Mouse (Mus musculus): ENCODE results near the gene Cxcl12. TPM values are rescaled to one million over a fixed set of nuclear protein-coding genes. Genes with fewer than 3 reads are reported as not detected.

The Cxcl12 gene
- polyA plus RNA-seq, 1 experiment from 2014 or later = 141 TPM

DNA sequence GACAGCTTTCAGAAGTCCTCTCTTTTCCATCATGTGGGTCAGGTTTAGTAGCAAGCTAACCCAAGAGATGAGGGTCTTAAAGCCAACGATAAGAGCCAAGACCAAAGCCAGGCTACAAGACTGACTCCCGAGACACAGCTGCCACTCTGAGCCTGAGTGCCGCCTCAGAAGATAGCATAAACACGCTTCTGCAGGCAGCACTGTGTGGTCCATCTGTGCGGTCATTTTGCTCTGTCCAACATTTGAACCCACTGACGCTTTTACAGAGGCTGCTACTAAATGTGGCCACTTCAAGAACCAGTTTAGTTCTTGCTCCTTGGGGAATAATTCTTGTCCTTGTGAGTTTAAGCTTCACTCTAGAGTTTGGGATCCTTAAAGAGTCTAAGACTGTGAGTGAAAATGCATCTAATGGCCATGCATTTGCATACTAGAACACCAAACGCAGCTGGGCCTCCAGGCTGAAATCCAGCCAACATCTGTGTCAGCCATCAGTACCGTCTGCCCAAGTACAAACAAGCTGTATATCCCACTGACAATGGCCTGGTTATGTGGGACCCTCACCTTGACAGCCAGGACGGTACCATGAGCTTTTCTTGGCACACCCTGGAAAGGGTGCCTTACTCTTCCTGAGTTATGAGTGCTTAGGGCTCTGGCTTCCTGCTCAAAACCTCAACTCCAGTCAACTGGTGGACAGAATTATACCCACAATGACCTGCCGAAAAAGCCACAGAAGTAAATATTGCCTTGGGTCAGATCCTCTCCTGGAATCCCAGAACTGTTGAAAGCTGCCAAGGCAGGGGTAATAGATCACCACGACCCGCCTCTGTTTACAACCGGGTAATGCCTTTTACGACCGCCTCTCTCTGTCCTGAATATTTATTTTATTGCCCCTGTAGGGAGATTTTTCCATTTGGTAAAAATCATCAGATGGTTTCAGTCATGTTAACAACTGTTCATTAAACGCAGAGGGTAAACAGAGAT lies 8.3 kb upstream of the Cxcl12 start:
- peaks cover 26% of the 10 kb centered on the region for H3K4me1 ChIP-seq
- peak; percentile 11; the same call in 1 of the 2 replicates for ATAC-seq (ENCODE audit: low FRiP score, low read depth)
- H3K4me3 ChIP-seq = no peak overlapping the region
- H3K36me3 ChIP-seq = no peaks in the 10 kb centered on the region
- peaks cover 29% of the 10 kb centered on the region for H3K27me3 ChIP-seq
- no peak overlapping the region for H3K4me2 ChIP-seq (replicated peaks)
- H3K9ac ChIP-seq = no peak overlapping the region
- no peaks in the 10 kb centered on the region for H3K9me3 ChIP-seq
- 18% methylated on average over 16 of the region's 16 CpGs for WGBS
- 0 out of 2 replicates have a peak overlapping the region, but pooled peaks have one; percentile 22 for H3K27ac ChIP-seq

DNA sequence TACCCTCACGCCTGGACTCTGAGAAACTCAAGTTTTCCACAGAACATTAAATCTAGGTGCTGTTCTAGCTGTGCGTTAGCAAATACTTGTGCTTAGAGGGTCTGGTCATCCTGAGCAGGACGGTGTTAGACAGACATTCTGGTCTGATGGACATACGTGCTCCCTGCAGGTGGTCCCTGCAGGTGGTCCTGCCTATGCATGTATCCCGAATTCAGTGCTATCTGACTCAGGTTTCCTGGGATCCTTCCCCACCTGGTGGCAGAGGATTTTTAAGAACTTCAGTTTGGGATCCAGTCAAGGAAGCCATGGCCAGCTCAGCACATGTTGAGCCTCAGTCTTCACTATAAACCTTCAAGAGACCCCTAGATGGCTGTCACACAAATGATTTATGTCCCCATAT lies 4.8 kb upstream of the Cxcl12 start:
- Histone ChIP-seq H3K4me1 (peaks cover 39% of the 10 kb centered on the region), H3K9me3 (no peaks in the 10 kb centered on the region), H3K27me3 (peaks cover 41% of the 10 kb centered on the region), H3K4me2 (replicated peaks) (no peak overlapping the region), H3K27ac (no peak overlapping the region), H3K4me3 (no peak overlapping the region), H3K36me3 (no peaks in the 10 kb centered on the region), H3K9ac (no peak overlapping the region)
- WGBS = 72% methylated on average over 5 of the region's 5 CpGs
- ATAC-seq (ENCODE audit: low FRiP score, low read depth) = no peak

DNA sequence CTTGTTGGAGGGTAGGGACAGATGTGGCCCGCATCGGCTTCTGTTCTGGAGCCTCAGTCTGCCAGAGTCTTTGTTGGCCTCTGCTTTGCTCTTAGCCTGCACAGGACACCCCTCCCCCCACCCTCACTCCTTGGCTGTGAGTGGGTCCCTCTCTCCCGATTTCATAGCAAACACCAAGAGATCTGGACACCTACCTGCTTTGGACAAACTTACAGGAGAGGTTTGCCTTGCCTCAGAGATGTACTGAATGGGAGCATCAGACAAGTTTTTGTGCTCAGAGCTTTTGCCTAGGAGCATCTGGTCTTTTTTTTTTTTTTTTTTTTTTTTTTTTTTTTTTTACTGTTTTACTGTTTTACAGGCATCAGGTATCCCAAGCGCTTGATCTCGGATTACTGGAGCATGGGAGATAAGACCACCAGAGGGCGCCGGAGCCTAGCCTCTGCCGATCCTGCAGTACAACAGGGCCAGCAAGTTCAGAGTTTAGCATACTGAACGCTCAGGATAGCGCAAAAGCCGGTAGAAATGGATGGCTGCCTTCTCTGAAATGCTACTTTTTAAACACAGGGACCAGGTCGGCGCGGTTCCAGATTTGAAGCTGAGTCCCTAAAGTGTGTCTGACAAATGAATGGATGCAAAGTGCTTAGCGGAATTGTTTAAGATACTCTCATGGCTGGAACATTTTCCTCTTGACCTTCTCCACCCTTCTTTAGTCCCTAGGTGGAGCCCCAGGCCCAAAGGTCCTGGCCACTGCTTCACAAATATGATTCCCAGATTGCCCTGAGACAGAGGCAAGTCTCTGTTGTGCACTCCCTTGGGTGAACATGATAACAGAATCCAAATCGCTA lies 1.5 kb upstream of the Cxcl12 start:
- peak overlapping the region; percentile 76; the same call in 1 of the 2 replicates for H3K4me3 ChIP-seq
- H3K4me1 ChIP-seq = peaks cover 40% of the 10 kb centered on the region
- WGBS = under 1% methylated on average over 16 of the region's 16 CpGs
- no peak overlapping the region for H3K27ac ChIP-seq
- H3K36me3 ChIP-seq = 0 out of 2 replicates have a peak, but pooled peaks cover 3% of the 10 kb centered on the region
- H3K9me3 ChIP-seq = no peaks in the 10 kb centered on the region
- peaks cover 58% of the 10 kb centered on the region for H3K27me3 ChIP-seq
- peak; percentile 79; the same call in 1 of the 2 replicates for ATAC-seq (ENCODE audit: low FRiP score, low read depth)
- H3K4me2 ChIP-seq (replicated peaks) = peak overlapping the region; percentile 91
- H3K9ac ChIP-seq = no peak overlapping the region

DNA sequence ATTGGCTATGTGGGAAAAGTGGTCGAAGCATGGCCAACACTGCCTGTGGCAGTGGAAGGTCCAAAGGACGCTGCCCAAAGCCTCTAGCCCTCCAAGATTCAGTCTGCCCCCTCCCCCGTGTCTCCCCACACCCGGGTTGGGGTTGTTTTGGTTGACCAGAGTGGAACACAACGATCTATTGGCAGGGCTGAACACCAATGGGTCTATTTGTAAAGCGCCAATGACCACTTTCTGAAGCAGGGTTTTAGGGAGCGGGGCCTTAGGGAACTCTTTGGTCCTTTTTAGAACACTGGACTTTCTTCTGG lies 957 bp upstream of the Cxcl12 start:
- WGBS = 14% methylated on average over 7 of the region's 7 CpGs
- peak overlapping the region; percentile 91 for H3K4me2 ChIP-seq (replicated peaks)
- ATAC-seq (ENCODE audit: low FRiP score, low read depth) = no peak
- H3K27ac ChIP-seq = no peak overlapping the region
- peaks cover 9% of the 10 kb centered on the region; the same call in 1 of the 2 replicates for H3K36me3 ChIP-seq
- no peaks in the 10 kb centered on the region for H3K9me3 ChIP-seq
- peak overlapping the region; percentile 76; the same call in 1 of the 2 replicates for H3K4me3 ChIP-seq
- H3K9ac ChIP-seq = no peak overlapping the region
- H3K4me1 ChIP-seq = peaks cover 40% of the 10 kb centered on the region
- H3K27me3 ChIP-seq = peaks cover 58% of the 10 kb centered on the region

DNA sequence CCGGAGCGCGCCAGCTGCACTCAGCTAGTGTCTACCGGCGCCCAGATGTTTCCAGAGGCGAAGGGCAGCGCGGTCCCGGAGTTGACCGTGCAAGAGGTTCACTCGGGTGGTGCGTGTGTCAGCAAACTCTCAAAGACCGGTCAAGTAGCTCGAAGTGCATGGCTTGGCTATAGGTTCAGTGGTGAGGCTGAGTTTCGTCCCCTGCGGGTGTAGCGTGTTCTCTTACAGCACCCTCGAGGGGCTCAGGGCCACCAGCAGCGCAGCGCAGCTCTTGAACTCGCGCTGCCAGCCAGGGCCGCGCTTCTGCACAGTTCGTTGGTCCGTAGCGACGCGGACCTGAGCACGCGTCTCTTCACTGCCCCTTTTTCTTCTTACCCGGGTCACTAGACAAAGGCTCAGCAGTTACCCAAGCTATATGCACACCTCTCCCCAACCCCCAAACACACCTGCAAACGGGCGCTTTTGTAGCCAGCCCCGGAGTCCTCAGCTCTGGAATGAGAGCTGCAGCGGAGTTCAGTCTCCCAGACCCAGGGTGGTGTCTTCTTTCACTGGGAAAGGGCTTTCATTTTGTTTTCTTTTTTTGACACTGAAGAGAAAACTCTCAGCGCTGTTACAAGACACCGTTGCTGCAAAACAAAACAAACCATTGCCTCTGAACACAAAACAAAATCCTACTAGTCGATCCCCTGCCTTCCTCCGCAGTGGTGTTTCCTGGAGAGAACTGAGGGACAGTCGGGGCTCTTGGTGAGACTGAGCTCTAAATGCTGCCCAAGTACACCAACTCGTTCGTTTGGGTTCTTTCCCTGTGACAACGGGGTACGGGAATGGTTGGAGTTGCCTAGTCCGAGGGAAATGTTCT lies 945 bp downstream of the Cxcl12 start:
- no peak for ATAC-seq (ENCODE audit: low FRiP score, low read depth)
- H3K4me3 ChIP-seq = peak overlapping the region; percentile 76
- whole genome bisulfite sequencing = under 1% methylated on average over 46 of the region's 46 CpGs
- peak overlapping the region; percentile 91 for H3K4me2 ChIP-seq (replicated peaks)
- H3K27me3 ChIP-seq = peaks cover 61% of the 10 kb centered on the region
- H3K9ac ChIP-seq = peak overlapping the region; percentile 86
- H3K36me3 ChIP-seq = peaks cover 11% of the 10 kb centered on the region; the same call in 1 of the 2 replicates
- H3K27ac ChIP-seq = peak overlapping the region; percentile 58; the same call in 1 of the 2 replicates
- H3K4me1 ChIP-seq = peaks cover 48% of the 10 kb centered on the region
- no peaks in the 10 kb centered on the region for H3K9me3 ChIP-seq

DNA sequence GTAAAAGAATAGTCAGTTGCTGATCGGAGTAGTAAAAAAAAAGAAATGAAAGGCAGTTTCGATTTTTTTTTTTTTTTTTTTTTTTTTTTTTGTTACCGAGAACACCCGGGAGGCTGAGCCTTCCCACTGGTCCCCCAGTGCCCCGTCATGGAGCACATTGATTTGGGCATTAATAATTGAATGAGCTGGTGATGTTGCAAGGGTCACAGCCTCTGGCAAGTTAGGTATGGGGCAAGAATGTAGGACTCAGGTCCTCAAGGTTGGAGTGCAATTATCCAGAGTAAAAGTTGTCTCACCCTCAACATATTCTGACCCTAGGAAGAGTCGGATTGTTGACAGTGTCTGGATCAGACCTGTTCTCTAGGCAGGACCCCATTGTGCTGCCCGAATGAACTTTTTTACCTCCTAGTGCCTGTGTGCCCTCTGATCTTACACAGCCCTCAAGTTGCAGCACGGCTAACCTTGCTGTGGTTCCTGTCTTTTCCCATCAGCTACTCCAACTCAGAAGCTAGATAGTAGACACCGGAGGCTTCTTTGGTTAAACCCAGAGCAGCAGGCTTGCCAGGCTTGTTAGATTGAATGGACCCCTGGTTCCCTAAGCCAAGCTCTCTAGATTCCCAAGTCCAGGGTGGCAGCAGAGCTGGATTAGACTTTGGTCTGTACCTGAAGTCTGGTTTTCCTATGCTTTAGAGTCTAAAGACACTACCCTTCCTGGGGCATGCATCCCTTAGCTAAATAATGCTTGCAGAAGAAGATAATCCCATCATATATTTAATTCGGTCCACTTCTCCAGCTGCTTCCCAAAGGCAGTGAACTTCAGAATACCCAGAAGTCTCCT lies 1.8 kb downstream of the Cxcl12 start:
- H3K4me2 ChIP-seq (replicated peaks) = peak overlapping the region; percentile 91
- ATAC-seq (ENCODE audit: low FRiP score, low read depth) = no peak
- no peaks in the 10 kb centered on the region for H3K9me3 ChIP-seq
- H3K27ac ChIP-seq = no peak overlapping the region
- H3K9ac ChIP-seq = peak overlapping the region; percentile 86
- peaks cover 14% of the 10 kb centered on the region; the same call in 1 of the 2 replicates for H3K36me3 ChIP-seq
- peaks cover 52% of the 10 kb centered on the region for H3K4me1 ChIP-seq
- H3K27me3 ChIP-seq = peaks cover 61% of the 10 kb centered on the region
- H3K4me3 ChIP-seq = peak overlapping the region; percentile 76
- 25% methylated on average over 10 of the region's 10 CpGs for WGBS

DNA sequence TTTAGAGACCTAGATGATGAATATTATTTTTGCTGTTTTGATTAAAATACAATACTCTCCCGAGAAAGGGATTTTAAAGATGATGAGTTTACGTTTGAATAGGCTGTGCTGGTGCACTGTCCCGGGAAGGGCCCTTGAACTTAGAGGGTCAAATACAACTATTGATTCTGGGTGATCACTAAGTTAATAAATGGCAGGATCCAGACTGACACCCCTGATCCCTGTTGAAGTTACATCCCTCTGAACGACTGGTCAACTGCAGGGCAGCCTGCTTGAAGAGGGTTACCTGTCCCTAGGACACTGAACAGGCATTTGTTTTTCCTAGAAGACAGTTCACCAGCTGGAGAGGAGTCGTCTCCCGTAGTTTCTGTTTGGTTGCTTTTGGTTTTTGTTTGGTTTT lies 4.0 kb downstream of the Cxcl12 start:
- Histone ChIP-seq H3K36me3 (peaks cover 34% of the 10 kb centered on the region), H3K4me1 (peaks cover 49% of the 10 kb centered on the region), H3K27ac (no peak overlapping the region), H3K4me3 (no peak overlapping the region), H3K27me3 (peaks cover 61% of the 10 kb centered on the region), H3K9ac (no peak overlapping the region), H3K9me3 (no peaks in the 10 kb centered on the region), H3K4me2 (replicated peaks) (no peak overlapping the region)
- no peak for ATAC-seq (ENCODE audit: low FRiP score, low read depth)
- 79% methylated on average over 6 of the region's 6 CpGs for WGBS

DNA sequence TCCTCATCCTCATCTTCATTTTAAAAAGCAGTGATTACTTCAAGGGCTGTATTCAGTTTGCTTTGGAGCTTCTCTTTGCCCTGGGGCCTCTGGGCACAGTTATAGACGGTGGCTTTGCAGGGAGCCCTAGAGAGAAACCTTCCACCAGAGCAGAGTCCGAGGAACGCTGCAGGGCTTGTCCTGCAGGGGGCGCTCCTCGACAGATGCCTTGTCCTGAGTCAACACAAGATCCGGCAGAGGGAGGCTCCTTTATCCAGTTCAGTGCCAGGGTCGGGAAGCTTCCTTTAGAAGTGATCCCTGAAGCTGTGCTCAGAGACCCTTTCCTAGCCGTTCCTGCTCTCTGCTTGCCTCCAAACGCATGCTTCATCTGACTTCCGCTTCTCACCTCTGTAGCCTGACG lies 5.5 kb downstream of the Cxcl12 start:
- peak; percentile 37; the same call in 1 of the 2 replicates for ATAC-seq (ENCODE audit: low FRiP score, low read depth)
- H3K4me2 ChIP-seq (replicated peaks) = 0 out of 2 replicates have a peak overlapping the region, but pooled peaks have one; percentile 23
- no peak overlapping the region for H3K9ac ChIP-seq
- WGBS = 17% methylated on average over 11 of the region's 11 CpGs
- H3K9me3 ChIP-seq = no peaks in the 10 kb centered on the region
- peaks cover 40% of the 10 kb centered on the region for H3K4me1 ChIP-seq
- no peak overlapping the region for H3K27ac ChIP-seq
- H3K4me3 ChIP-seq = no peak overlapping the region
- peaks cover 49% of the 10 kb centered on the region for H3K36me3 ChIP-seq
- H3K27me3 ChIP-seq = peaks cover 64% of the 10 kb centered on the region

DNA sequence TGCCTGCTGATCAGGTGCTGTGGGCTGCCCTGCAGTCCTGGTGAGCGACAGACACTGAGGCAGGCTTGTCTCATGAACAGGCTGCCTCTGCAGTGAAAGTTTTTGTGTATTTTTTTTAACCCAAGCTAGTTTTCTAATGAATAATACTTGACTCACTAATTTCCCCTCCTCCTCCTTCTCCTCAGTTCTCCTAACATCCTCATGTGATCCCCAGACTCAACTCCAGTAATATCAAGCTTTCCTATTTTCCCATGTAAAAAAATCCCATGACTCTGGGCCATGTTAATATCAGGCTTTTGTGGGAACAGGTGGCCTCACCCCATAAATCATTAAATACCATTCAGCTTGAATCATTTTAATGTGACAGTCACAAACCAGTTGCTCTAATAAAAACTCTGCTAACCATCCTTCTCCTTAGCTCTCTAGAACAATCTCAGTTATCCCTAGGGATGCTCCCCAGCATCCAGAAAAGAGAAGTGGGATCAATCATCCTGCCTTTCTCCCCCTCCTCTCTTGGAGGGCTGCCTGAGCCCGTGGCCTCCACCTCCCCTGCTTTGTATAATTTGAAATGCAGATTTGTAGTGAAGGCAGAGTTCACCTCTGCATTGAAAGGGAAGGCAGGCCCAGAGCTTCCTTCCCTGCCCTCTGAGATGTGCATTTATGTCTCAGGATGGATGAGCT lies 6.9 kb downstream of the Cxcl12 start:
- H3K27me3 ChIP-seq = peaks cover 72% of the 10 kb centered on the region
- H3K4me3 ChIP-seq = no peak overlapping the region
- no peak overlapping the region for H3K27ac ChIP-seq
- peaks cover 30% of the 10 kb centered on the region for H3K4me1 ChIP-seq
- H3K9me3 ChIP-seq = no peaks in the 10 kb centered on the region
- H3K9ac ChIP-seq = no peak overlapping the region
- H3K4me2 ChIP-seq (replicated peaks) = no peak overlapping the region
- 0 out of 2 replicates have a peak, but pooled peaks have one; percentile 18 for ATAC-seq (ENCODE audit: low FRiP score, low read depth)
- peaks cover 53% of the 10 kb centered on the region for H3K36me3 ChIP-seq
- WGBS = 38% methylated on average over 2 of the region's 2 CpGs

DNA sequence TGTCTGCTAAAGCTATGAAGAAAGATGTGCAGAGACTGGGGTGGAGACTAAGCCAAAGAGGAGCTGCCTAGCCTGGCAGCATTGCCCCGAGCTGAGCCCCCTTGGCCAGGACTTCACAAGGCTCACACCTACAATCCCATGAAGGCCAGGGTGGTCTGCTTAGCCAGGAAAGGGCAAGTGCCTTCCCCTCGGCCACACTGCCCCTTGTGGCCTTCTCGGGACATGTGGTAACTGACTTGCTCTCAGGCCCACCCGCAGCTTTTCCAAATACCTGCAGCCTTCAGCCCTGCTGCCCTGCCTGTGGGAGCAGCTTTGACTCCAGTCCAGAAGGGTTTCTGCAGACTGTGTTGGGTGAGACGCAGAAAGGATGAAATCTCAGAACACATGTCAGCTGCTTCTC lies 8.1 kb downstream of the Cxcl12 start:
- Histone ChIP-seq H3K27me3 (peaks cover 61% of the 10 kb centered on the region), H3K9ac (no peak overlapping the region), H3K27ac (no peak overlapping the region), H3K4me2 (replicated peaks) (no peak overlapping the region), H3K4me1 (peaks cover 24% of the 10 kb centered on the region), H3K36me3 (peaks cover 57% of the 10 kb centered on the region), H3K4me3 (no peak overlapping the region), H3K9me3 (no peaks in the 10 kb centered on the region)
- 23% methylated on average over 5 of the region's 5 CpGs for WGBS
- ATAC-seq (ENCODE audit: low FRiP score, low read depth) = no peak

Measured in limb, embryonic 13.5 days (tissue).